Mouse (Mus musculus) erythroblast, embryonic 14.5 days (primary cell): ENCODE data around the gene Iqcn.

Source experiments
- GATA1 ChIP-seq: IDR thresholded peaks from 2 replicates; pipeline ENCODE4 v1.6.1; 2012; ENCODE audit warnings: low read length, inconsistent platforms, mixed read lengths
- TAL1 ChIP-seq: IDR thresholded peaks from 3 replicates; pipeline ENCODE4 v1.6.1; 2012; ENCODE audit warnings: low read length, inconsistent platforms, mixed read lengths

DNA sequence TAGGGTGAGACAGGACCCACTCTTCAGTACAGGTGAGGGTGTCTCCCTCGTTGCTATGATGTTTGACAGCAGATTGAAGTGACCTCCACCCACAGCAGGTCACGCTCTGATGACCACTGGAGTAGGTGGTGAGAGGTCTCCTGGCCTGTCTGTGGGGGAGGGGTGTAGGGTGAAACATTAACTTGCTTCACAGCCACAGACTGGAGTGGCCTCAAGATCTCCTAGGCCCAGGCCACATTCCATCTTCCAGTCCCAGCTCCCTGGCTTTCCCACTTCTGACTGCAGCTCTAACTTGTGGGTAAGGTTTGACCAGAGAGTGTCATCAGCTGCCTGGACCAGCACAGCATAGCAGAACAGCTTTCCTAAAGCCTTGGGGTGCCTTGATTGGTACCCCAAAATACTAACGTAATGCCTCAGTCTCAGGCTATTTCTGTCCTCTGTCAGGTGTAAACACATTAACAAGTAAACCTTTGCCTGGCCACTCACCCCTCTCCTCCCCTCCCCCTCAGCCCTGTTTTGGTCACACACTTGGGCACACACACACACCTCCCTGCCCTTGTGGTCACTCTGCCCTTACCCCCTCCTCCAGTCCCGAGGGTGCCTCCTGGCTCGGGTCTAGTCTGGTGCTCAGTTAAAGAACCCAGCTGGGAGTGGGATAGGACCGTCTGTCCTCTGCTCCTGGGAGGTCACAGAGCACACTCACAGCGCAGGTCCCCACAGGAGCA lies 20.4 kb downstream of the Iqcn start, which contains the start of gene Pde4c:
- no peak for TF ChIP-seq TAL1
- TF ChIP-seq GATA1 = no peak
